Mouse (Mus musculus): Measurements from ENCODE around the gene Vill. TPM values are rescaled to one million over a fixed set of nuclear protein-coding genes. Genes with fewer than 3 reads are reported as not detected.

Gene Vill
- polyA plus RNA-seq, 1 experiment from 2014 or later: 6.9 TPM

- 56% methylated on average over 12 of the region's 12 CpGs for WGBS
- H3K9ac ChIP-seq: no peak overlapping the region
- no peak overlapping the region for H3K4me3 ChIP-seq (replicated peaks)
- H3K27ac ChIP-seq: no peak overlapping the region
- H3K4me1 ChIP-seq: peaks cover 10% of the 10 kb centered on the region
- H3K9me3 ChIP-seq: no peaks in the 10 kb centered on the region
- no peak for ATAC-seq (ENCODE audit: low FRiP score)
- no peaks in the 10 kb centered on the region for H3K36me3 ChIP-seq (replicated peaks)
- no peak overlapping the region for H3K4me2 ChIP-seq
- no peaks in the 10 kb centered on the region for H3K27me3 ChIP-seq
Observed at GRCm38 (mm10) chr9:119109685-119110353, 57.2 kb downstream of the Vill start.

GRCm38 (mm10) chr9:119110640-119111039 lies 58.1 kb downstream of the Vill start:
- peak overlapping the region; percentile 56; the same call in 1 of the 2 replicates for H3K27ac ChIP-seq
- ATAC-seq (ENCODE audit: low FRiP score): peak; percentile 39; the same call in 1 of the 2 replicates
- H3K36me3 ChIP-seq (replicated peaks): no peaks in the 10 kb centered on the region
- 47% methylated on average over 3 of the region's 3 CpGs for WGBS
- no peaks in the 10 kb centered on the region for H3K9me3 ChIP-seq
- H3K4me2 ChIP-seq: no peak overlapping the region
- no peaks in the 10 kb centered on the region for H3K27me3 ChIP-seq
- peaks cover 10% of the 10 kb centered on the region for H3K4me1 ChIP-seq
- no peak overlapping the region for H3K9ac ChIP-seq
- no peak overlapping the region for H3K4me3 ChIP-seq (replicated peaks)

- Histone ChIP-seq H3K36me3 (replicated peaks) (no peaks in the 10 kb centered on the region), H3K4me2 (no peak overlapping the region), H3K9ac (no peak overlapping the region), H3K27me3 (no peaks in the 10 kb centered on the region), H3K27ac (no peak overlapping the region), H3K9me3 (no peaks in the 10 kb centered on the region), H3K4me1 (peaks cover 11% of the 10 kb centered on the region), H3K4me3 (replicated peaks) (no peak overlapping the region)
- 91% methylated on average over 17 of the region's 17 CpGs for WGBS
- no peak for ATAC-seq (ENCODE audit: low FRiP score)
Observed at GRCm38 (mm10) chr9:119114911-119115310, 62.3 kb downstream of the Vill start.

GRCm38 (mm10) chr9:119119409-119120167 lies 67.0 kb downstream of the Vill start:
- H3K9ac ChIP-seq: no peak overlapping the region
- no peaks in the 10 kb centered on the region for H3K36me3 ChIP-seq (replicated peaks)
- no peaks in the 10 kb centered on the region for H3K9me3 ChIP-seq
- no peak overlapping the region for H3K4me3 ChIP-seq (replicated peaks)
- no peaks in the 10 kb centered on the region for H3K27me3 ChIP-seq
- WGBS: 88% methylated on average over 19 of the region's 19 CpGs
- no peak overlapping the region for H3K4me2 ChIP-seq
- peaks cover 9% of the 10 kb centered on the region for H3K4me1 ChIP-seq
- no peak for ATAC-seq (ENCODE audit: low FRiP score)
- no peak overlapping the region for H3K27ac ChIP-seq

- H3K4me3 ChIP-seq (replicated peaks): no peak overlapping the region
- H3K4me1 ChIP-seq: peaks cover 9% of the 10 kb centered on the region
- H3K27ac ChIP-seq: no peak overlapping the region
- H3K27me3 ChIP-seq: no peaks in the 10 kb centered on the region
- H3K9ac ChIP-seq: no peak overlapping the region
- no peaks in the 10 kb centered on the region for H3K36me3 ChIP-seq (replicated peaks)
- no peak for ATAC-seq (ENCODE audit: low FRiP score)
- WGBS: 78% methylated on average over 3 of the region's 3 CpGs
- no peak overlapping the region for H3K4me2 ChIP-seq
- H3K9me3 ChIP-seq: no peaks in the 10 kb centered on the region
Observed at GRCm38 (mm10) chr9:119120168-119120560, 67.6 kb downstream of the Vill start.

Small RNAs within 50 kb of the gene (microRNA-seq; reads per million reads assigned to microRNA genes)
- 10.0 reads per million, percentile 27 among the genes with 10 or more reads in this experiment for gene Mir26a-1

Other genes with a start within 250 kb of the Vill start
- gene Ctdspl, start 126.3 kb upstream of the Vill start, polyA plus RNA-seq (2016; fragmentation: Nextera tagmentation; extraction: Ambion mirVana): 9.0 and 9.6 TPM in 2 replicates
- 11.0 and 16.8 TPM in 2 replicates for gene Plcd1, start 40.7 kb downstream of the Vill start, polyA plus RNA-seq (2016; fragmentation: Nextera tagmentation; extraction: Ambion mirVana)
- gene Dlec1, start 49.7 kb downstream of the Vill start, polyA plus RNA-seq (2016; fragmentation: Nextera tagmentation; extraction: Ambion mirVana): 0.79 and 1.0 TPM in 2 replicates
- gene Acaa1b, start 104.3 kb downstream of the Vill start, polyA plus RNA-seq (2016; fragmentation: Nextera tagmentation; extraction: Ambion mirVana): 0.95 and 2.1 TPM in 2 replicates
- gene Gm47289, start 106.4 kb downstream of the Vill start, polyA plus RNA-seq (2016; fragmentation: Nextera tagmentation; extraction: Ambion mirVana): not detected in 2 replicates
- not detected in 2 replicates for gene Slc22a13, start 156.3 kb downstream of the Vill start, polyA plus RNA-seq (2016; fragmentation: Nextera tagmentation; extraction: Ambion mirVana)